Mouse (Mus musculus) brown adipose tissue, adult 24 weeks (tissue): Measurements from ENCODE around the gene Fdxr. TPM values are rescaled to one million over a fixed set of nuclear protein-coding genes. Genes with fewer than 3 reads are reported as not detected.

Experiments
- H3K27ac ChIP-seq: fragments of 200-500 bp; replicated peaks from 2 replicates; pipeline ENCODE4 v1.5.1; 2012; ENCODE audit warnings: low read depth, mild to moderate bottlenecking, low read length
- H3K4me1 ChIP-seq: fragments of 200-500 bp; 2 replicates; pipeline ENCODE4 v1.6.1; 2012; ENCODE audit warnings: low read length, mixed read lengths; ENCODE audit not compliant: control insufficient read depth, insufficient read depth, insufficient read length
- H3K4me3 ChIP-seq: fragments of 200-500 bp; 2 replicates; pipeline ENCODE4 v1.5.1; 2012; ENCODE audit warnings: low read depth, mild to moderate bottlenecking, low read length, moderate library complexity; ENCODE audit not compliant: insufficient read depth
- polyA plus RNA-seq: library from polyadenylated mRNA; stranded (reverse); fragments of >200 nt; gene quantifications from 2 replicates; pipeline ENCODE4 v1.2.4, GENCODE M21; 2012; ENCODE audit not compliant: missing spikeins, insufficient read depth, insufficient read length

Gene Fdxr
- polyA plus RNA-seq, 1 experiment, result 10.9 TPM

DNA sequence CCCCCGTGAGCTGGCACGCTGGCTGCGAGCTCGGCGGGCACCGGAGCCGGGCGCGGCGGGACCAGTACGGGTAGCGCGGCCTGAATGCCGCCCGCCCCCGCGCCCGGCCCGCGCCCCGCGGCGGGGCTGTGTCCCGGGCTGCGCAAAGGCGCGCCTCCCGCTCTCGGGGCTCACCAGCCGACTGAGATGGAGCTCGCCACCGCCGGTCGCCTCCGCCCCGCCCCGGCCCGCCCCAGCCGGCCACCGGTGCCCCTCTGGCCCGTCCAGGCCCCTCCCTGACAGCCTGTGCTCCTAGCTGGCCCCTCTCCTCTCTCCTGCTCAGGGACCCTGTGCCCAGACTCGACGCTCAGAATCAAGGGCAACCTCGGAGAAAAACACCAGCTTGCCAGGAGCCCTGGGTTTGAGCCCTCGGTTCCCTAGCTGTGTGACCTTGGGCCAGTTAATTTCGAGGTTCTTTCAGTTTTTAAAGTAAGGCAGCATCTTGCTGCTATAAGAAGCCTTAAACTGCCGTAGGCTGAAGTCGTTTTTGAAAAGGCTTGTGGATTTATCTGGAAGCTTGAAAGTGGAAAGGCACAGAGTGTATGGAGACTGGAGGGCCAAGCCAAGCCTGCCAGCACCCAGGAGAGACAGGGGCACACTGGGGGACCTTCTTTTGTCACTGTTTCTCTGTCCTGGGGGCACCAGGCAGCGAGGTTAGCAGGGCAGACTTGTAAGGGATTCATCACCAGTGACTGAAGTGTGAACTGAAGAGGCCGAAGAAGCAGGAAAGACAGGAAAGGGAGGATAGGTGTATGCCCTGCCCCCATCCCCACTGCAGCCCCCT is 9.6 kb downstream of the Fdxr start, which contains the start of gene Grin2c:
Grin2c (minus strand) TSS at position 183 of the 823 bp plus-strand sequence.
- Histone ChIP-seq H3K4me3 (no peak within 1 kb of the TSS), H3K4me1 (no peaks in the 10 kb centered on the region), H3K27ac (no peak within 1 kb of the TSS)

DNA sequence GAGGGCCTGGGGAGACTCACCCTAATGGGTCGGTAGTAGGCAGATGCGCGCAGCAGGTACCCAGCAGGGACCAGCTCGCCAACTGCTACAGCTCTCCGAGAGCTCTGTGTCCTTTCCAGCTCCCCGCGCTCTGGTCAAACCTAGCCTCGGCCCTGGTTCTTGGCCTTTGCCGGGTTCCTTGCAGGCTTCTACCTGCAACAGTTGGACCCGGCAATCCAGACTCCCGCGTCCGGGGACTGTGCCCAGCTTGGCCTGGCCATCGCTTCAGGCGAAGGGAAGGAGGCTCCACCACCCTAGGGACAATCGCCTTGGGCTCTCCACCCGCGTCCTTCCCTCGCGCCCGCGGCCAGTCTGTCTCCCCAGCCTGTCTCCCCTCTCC is 10.5 kb downstream of the Fdxr start:
- H3K4me1 ChIP-seq, result no peaks in the 10 kb centered on the region
- no peak overlapping the region for H3K4me3 ChIP-seq
- no peak overlapping the region for H3K27ac ChIP-seq

DNA sequence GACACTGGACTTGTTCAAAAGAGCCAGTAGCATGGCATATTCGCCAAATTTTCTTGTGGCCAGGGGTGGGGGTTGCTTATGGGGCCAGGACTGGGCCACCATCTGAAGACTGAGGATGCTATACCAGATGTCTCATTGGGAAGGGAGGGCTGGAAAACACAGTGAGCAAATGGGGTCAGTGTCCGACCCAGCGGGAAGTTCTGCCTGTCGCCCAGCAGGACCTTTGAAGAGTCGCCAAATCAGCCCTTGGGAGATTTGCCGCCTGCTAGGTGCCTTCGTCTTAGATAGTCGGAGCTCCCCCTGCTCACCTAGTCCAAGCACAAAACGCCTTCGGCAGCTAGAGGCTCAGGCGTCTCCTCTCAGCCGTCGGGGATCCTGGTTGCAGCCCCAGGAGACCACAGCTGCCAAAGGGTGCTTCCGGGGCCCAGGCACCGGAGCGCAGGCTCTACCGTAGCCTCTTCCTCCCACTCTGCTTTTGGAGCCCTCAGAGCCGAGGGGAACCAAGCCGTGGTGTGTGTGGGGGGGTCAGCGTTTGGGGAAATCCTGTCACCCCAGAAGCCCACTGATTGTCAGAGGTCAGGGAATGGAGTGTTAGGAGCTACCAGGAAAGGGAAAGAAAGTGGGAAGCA is 11.0 kb downstream of the Fdxr start:
- no peak overlapping the region for H3K4me3 ChIP-seq
- no peak overlapping the region for H3K27ac ChIP-seq
- H3K4me1 ChIP-seq, result no peaks in the 10 kb centered on the region

DNA sequence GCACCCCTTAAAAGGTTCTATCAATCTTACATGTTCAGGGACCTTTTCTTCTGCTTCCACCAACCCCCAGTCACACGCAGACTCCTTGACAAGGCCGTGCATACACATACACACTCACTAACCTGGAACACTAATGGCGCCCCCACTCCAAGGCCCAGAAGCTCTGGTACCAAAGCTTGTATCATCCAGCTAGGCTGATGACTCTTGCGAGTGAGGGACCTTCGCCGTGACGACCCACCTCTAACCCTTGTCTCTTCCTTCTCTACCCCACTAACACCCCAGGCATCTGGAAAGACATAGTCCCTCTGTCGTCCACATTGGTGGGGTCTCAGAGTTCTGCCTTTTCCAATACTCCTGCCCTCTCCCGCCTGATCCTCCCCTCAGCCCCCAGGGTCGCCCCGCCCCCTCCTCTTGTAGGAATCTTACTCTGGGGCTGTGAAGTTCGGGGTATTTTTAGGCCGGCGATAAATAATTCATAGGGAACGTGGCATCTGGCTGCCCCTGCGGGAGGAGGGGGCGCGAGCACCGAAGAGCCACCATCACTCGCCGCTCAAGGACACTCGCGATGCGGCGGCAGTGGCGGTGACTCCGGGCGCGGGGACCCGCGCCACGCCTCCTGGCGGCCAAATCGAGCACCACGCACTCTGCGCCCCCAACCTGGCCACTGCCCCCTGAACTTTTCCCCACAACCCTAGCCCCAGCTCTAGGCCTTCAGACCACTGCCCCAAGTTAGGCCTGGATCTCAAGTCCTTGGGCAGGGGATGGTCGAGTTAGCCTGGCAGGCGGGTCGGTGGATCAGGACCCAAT is 11.8 kb downstream of the Fdxr start:
- Histone ChIP-seq H3K27ac (no peak overlapping the region), H3K4me1 (no peaks in the 10 kb centered on the region), H3K4me3 (no peak overlapping the region)

DNA sequence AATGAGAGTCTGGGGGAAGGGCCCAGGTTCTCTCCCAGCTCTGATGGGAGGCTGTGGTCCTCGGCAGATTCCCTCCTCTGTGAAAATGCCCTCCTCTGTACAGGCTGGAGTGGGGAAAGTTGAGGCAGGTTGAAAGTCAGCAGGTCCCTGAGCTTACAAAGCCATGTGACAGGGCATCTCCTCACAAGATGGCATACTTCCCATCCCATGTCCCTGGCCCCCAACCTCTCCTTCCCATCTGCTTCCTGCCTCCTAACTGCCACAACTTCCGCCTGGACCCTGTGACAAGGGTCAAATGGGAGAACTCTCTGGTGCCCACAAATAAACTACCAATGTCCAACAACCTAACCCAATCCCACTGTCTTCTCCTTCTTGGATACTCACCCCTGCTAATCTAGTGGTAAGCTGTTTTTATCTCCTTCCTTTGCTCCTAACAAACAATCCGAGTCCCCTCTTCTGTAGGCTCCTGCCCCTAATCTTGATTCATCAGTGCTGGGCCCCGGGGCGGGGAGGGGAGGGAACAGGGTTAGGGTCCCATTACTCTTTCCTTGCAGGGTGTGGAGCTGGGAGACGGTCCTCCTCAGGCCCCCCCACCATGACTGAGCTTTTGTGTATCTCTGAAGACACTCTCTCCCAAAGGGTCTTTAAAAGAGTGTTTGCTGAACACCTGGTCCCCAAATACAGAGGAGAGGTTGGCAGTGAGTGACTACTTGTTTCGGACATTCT is 12.6 kb downstream of the Fdxr start:
- Histone ChIP-seq H3K27ac (no peak overlapping the region), H3K4me3 (no peak overlapping the region), H3K4me1 (no peaks in the 10 kb centered on the region)

DNA sequence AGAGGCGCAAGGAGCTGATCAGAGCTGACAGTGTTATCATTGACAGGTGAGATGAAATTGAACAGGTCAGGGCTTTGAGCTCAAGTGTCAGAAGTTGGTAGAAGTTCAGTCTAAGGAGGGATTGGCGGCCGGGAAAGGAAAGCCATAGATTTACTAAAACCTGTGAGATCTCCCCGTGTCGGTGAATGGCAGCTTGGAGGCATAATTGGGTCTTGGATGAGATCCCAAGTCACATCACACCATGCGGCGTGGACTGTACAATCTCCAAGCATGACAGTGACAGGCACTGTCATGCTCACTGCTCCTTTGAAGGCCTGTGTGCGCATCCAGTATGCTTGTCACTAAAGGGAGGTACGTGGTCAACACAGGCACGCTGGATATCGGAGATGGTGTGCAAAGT is 13.9 kb downstream of the Fdxr start:
- Histone ChIP-seq H3K27ac (no peak overlapping the region), H3K4me3 (no peak overlapping the region), H3K4me1 (no peaks in the 10 kb centered on the region; the same call in 1 of the 2 replicates)

DNA sequence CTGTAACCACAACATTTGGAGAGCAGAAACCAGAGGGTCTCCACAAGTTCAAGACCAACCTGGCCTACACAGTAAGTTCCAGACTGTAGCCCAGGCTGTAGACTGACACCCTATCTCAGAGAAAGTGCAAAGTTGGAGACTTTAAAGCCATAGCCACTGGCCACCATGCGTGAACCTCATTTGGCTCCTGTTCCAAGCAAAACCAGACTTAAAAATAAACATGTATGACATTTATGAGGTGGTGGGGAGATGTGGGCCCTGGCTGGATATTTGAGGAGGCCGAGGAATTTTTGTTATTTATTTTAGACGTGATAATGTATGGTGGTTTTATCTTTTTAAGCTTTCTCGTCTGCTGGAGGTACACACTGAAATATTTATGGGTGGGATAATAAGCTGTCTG is 17.7 kb downstream of the Fdxr start:
- Histone ChIP-seq H3K4me3 (no peak overlapping the region), H3K27ac (no peak overlapping the region), H3K4me1 (no peaks in the 10 kb centered on the region; the same call in 1 of the 2 replicates)

DNA sequence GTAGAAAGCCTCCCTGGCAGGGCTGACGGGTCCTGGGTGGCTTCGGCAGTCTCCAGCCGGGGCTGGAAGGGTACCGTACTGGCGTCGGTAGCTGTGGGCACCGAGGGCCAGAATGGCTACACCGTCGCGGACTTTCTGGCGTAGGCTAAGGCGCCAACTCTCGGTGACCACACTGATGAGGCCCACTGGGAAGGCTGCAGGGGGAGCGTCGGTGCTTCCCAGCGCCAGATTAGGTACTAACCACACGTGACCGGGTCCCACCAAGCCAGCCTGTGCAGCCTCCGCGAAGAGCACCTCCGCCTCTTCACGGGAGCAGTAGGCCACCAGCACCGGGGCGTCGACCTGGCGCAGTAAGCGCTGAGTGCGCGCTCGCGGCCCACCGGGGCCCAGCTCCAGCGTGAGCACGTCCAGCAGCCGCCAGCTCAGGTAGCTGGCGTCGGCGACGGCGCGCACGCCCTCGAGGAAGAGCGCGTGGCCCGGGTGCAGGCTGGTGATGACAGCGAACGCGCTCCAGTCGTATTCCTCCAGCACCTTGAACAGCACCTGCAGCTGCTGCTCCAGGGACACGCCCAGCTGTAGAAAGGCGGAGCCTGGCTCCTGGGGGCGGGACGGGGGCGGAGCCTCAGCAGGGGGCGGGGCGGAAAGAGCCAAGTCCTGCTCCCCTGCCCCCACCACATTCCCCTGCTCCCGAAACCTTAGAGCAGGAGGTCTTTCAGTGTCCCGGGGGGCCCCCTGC is 18.9 kb downstream of the Fdxr start:
- no peak overlapping the region for H3K27ac ChIP-seq
- H3K4me1 ChIP-seq, result no peaks in the 10 kb centered on the region; the same call in 1 of the 2 replicates
- no peak overlapping the region for H3K4me3 ChIP-seq

DNA sequence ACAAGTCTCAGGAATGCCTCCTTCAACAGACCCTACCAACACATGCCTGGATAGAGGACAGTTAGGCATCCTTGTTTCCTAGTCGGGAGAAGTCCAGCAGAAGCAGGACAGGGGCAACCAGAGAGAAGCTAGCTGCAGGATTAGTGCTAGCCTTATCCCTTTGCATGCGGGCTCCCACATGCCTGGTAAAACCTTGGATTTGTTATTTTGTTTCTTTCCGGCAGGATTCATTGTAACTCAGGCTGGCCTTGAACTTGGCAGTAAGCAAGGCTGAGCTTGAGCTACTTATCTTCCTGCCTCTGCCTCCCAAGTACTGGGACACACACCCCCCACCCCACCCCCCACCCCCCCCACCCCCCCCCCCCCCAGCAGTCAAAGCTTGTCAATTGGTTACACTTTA is 25.6 kb downstream of the Fdxr start:
- H3K4me3 ChIP-seq, result no peak overlapping the region
- no peak overlapping the region for H3K27ac ChIP-seq
- H3K4me1 ChIP-seq, result no peaks in the 10 kb centered on the region

DNA sequence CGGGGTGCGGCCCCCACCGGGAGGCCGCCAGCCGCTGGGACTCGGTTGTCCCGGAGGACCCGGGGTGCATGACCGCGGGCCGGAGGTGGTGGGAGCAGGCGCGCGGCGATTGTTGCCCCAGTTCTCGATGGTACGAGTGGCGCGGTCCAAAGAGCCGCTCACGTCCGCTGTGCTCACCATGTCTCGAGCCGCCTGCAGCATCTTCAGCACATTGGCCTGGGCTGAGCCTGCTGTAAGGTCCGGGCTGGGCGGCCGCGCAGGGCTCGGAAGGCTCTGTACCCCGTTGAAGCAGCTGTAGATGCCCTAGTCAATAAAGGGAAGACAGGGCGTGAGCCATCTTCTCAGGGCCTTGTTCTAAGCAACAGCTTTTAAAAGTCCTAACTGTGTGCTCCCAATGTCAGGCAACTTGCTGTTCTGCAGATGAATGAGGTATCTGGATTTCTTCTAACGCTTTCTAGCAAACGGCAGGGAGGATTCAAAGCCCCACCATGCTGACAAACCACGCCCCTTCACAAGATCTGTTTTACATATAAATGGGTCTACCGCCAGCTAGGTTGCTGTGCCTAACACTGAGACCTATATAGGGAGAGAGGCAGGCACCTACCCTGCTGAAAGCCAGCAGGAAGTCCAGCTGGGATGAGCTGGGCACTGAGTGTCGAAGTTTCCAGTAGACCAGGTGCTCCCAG is 26.3 kb downstream of the Fdxr start:
- Histone ChIP-seq H3K4me1 (no peaks in the 10 kb centered on the region), H3K27ac (no peak overlapping the region), H3K4me3 (no peak overlapping the region)

DNA sequence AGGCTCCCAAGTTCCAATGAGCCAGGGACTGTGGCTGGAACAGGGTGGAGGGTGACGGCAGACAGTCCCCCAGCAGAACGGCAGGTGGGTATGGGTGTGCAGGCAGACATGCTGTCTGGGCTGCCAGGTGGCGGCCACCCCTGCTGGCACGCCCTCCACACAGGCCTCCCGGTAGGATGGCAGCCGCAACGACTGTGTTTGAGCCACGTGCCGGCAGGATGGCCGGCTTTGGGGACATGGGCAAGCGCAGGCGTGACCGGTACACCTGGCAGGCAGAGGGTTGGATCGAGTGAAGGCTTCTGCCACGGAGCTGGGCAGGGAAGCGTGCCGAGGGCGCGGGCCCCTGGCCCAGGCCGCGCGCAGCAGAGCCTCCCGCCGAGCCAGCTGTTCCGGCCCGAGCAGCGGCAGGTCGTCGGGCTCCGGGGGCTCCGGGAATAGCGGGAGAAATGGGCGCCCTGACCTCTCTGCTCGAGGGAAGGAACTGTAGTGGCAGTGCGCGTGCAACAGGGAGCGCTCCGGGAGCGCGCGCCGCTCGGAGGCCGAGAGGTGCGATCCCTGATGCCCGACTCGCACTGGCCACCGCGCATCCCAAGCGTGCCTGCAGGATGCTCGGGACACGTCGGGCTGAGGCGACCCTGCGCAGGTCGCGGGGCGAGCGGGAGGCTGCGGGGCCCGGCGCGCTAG is 27.0 kb downstream of the Fdxr start:
- H3K27ac ChIP-seq, result no peak overlapping the region
- H3K4me3 ChIP-seq, result no peak overlapping the region
- H3K4me1 ChIP-seq, result no peaks in the 10 kb centered on the region

DNA sequence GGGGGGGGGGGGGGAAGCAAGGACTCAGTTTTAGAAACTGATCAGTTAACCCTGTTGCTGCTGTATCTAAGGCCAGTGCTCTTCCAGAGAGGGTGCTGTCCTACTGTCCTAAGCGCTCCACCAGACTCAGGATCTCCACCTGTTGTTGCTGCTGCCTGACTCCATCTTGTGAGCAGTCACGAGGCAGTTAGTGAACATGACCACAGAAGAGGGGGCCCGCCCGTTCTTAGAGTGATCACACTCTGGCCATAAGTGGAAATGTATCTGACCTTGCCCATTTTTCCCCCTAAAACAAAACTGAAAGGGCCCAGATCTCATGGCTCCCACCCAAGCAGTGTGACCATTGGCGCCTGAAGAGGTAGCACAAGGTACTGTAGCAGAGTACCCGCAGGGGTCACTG is 28.9 kb downstream of the Fdxr start:
- Histone ChIP-seq H3K4me1 (no peaks in the 10 kb centered on the region), H3K4me3 (no peak overlapping the region), H3K27ac (no peak overlapping the region)

DNA sequence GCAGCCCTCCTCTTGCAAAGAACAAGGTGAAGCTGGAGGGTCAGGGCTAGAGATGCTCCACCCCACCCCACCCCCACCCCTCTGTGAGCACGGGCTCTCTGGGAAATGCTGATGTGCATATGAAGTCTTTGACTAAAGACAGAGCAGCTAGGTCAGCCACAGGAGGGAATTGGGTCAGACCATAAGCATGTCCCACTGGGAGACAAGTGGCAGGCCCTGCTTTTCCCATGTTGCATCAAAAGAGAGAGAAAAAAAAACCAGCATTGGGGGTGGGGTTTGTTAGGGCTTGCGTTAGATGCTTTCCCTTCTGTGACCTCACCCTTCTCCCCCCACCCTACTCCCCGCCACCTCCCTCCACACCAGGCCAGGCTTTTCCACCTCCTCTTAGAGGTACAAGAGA is 29.6 kb downstream of the Fdxr start:
- no peak overlapping the region for H3K27ac ChIP-seq
- no peak overlapping the region for H3K4me3 ChIP-seq
- H3K4me1 ChIP-seq, result no peaks in the 10 kb centered on the region
